Mouse (Mus musculus): ENCODE measurements at regions not wholly inside any gene's neighbourhood (a gene's known extent, or its start where the extent isn't known, plus 50 kb on each side); places are given as distances from the start of the nearest gene placed in this dataset.

DNA sequence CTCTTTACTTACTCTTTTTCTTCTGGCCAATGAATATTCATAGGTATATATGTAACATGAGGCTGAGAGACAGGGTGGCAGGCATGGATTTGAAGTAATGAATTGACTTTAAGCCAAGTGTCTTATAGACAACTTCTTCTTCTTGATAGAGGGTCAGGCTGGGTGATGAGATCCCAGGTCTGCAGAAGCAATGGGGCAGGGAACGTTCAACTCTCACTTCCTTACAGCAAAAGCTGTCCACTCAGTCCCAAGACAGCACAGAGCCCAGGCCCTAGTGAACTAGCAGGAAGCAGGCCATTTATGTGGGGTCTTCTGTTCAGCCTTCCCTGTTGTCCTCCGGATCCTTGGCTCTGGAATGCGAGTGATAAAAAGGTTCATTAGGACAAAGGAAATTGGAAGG lies 52.6 kb upstream of the Lclat1 start:
- TF ChIP-seq POLR2A (IDR thresholded peaks at IDR 0.05; ENCODE audit: low read depth, low read length), result no peak
- TF ChIP-seq CTCF (IDR thresholded peaks at IDR 0.05; ENCODE audit: borderline replicate concordance, insufficient read depth, low read length), result no peak
